Mouse (Mus musculus) c-Kit-positive CD71-positive TER-119-negative erythroid progenitor cells, embryonic 14.5 days (primary cell): Measurements from ENCODE around the gene Igfbp5.
A peak's percentile ranks its signal among the peaks of the same experiment; 100 is the strongest.

ENCODE experiments used
- DNase-seq: peaks from one replicate; pipeline ENCODE4 v3.0.0-alpha.2; 2013; ENCODE audit warnings: low read depth

Igfbp5 gene

DNA sequence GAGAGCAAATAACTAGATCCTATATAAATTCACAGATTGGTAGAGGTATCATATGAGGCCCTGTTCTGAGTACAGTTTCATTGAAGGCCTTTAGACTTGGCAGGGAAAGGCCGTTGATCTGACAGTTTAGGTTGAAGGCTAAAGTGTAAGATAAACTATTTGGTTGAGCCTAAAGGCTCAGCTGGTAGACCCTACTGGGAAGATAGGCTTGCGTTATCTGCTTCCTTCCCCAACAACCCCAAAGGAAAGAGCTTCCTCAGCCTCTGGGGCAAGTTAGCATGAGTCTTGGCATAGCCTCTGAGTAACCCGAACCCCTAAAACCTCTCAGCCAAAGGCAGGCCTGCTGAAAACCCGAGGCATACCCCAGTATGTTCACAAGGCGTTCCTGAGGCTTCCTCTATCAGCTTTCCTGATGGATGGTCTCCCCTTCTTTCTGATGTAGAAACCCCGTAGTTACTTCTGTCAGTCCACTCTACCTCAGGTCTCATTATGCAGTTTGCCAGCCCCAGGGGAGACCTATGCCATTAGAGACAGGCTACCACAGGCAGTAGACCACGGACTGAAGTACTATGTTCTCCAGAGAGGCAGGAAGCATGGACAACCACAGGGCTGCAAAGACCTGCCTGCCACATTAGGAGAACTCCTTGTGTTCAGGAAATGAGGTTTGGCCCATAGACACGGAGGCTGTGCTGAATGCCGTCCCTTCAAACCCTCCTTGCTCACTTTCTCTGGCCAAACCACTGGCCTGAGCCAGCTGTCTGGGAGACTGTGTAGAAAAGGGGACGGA lies 6.1 kb downstream of the Igfbp5 start:
- DNase-seq, result no peak

DNA sequence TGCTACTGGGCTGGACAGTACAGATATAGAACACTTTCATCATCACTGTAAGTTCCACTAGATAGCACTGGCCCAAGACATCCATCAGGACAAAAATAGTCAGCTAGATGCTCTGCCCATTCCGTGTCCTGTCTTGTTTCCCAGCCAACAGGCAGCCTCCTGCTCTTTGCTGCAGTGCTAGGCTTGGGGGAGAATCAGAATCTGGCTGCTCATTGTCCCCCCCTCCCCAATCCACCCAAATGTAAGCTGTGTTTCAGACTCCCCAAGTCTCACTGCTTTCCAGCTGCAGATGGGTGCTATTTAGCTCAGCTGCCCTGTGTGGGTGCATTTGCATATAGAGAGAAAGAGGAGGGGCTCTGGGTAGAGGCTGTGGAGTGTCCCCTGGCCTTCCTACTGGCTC lies 7.3 kb downstream of the Igfbp5 start:
- DNase-seq, result no peak

DNA sequence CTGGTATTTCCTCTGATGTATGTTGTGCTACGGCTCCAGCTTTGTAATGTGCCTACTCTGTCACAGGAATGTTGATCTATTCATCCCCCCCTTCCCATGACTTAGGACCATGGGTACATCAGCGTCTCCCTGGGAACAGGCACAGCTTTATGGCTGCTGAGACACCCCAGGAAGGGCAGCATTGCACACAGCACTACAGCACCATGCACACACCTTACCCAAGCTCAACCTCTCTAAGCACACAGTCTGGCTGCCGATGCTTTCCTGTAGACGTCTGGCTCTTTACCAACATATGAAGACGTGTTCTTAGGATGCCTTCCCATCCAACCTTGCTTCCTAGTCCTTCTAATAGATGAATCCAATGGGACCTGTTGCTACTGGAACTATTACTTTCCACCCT lies 8.3 kb downstream of the Igfbp5 start:
- DNase-seq, result no peak

DNA sequence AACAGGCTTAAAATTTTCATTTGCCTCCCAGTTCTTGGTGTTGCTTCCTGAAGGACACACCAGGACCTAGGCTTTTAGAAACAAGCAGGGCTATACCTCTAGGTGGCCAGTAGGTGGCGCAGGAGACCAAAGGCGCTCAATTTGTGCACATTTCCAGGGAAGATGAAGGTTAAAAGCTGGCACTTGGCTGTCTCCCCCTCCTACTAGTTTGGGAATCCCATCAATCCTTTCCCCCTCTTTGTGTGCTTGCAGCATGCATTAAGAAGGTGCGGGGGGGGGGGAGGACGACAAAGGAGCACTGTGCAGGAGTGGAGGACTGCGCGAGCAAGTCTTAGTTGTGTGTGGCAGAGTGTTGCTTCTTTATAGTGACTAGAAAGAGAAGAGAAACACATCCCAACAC lies 8.8 kb downstream of the Igfbp5 start:
- peak; percentile 37 for DNase-seq

DNA sequence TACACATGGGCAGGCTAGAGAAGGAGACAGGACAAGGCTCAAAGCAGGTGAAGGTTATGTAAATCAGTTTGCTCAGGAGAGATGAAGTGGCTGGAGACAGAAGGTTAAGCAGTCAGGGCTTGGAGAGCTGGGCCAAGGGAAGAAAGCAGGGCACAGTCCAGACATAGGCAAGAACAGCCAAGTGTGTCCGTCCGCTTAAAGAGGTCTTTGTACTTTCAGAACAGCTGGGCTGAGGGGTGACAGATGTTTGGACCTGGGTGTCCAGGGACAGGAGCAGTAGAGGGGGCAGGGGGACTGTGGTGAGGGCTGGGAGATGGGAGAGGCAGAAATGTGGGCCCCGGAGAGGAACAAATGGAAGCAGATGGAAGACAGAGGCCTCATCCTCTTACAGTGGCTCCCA lies 10.4 kb downstream of the Igfbp5 start:
- no peak for DNase-seq

DNA sequence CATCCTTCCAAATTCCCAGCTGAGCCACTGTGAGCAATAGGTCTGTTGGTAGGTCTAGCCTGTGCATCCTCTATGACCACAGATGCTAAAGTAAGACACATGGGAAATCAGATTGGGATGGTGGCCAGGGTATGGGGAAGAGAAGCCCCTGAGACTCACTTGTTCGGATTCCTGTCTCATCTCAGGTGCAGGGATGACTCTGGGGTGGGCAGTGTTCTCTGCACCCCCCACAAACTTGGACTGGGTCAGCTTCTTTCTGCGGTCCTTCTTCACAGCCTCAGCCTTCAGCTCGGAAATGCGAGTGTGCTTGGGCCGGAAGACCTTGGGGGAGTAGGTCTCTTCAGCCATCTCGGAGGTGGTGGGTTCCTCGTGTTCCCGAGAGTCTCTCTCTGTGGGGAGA lies 11.0 kb downstream of the Igfbp5 start:
- no peak for DNase-seq

DNA sequence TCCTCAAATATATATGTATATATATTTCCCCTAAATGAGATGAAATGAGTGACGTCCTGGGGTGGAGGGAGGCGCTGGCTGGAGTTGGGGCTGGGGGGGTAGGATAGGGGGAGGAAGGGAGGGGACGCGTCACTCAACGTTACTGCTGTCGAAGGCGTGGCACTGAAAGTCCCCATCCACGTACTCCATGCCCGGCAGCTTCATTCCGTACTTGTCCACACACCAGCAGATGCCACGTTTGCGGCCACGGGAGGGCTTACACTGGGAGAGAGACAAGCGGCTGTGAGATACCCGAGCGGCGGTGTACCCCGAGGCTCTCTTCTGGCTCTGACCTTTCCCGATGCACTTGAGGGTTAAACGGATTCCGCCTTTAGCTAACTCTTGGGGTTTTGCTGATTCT lies 12.4 kb downstream of the Igfbp5 start:
- no peak for DNase-seq

DNA sequence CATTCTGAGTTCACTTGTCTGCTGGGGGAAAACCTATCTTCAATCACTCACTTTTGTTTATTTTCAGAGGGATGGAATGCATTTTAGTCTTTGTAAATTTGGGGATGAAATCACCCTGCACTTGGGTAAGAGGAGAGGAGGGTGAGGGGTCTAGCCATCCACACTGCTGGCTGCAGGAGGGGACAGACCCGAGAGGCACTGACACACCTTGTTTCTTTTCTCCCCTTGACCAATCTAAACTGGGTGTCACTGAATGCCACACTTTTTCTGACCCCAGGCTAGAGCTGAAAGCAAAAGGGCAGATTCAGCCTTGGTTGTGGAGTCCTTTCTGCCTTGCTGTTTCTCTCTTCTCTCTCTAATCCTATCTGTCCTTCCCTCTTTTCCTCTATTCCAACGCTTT lies 13.0 kb downstream of the Igfbp5 start:
- no peak for DNase-seq

DNA sequence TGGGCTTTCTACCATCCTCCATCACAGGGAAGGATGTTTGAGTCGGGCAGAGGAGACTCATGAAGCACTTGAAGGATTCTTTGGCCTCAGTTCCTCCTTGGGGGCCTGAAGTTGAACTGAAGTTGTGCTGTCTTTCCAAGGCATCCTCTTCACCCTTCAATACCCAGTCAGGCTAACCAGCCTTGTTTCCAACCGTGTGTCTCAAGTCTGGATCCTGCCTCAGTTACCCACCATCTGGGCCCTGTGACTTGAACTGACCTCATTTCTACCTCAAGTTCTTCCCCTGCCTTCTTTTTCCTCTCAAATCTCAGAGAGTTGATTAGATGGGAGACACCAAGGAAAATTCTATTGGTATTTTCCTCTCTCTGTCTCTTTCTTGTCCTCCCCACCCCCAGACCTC lies 14.2 kb downstream of the Igfbp5 start:
- DNase-seq, result no peak

DNA sequence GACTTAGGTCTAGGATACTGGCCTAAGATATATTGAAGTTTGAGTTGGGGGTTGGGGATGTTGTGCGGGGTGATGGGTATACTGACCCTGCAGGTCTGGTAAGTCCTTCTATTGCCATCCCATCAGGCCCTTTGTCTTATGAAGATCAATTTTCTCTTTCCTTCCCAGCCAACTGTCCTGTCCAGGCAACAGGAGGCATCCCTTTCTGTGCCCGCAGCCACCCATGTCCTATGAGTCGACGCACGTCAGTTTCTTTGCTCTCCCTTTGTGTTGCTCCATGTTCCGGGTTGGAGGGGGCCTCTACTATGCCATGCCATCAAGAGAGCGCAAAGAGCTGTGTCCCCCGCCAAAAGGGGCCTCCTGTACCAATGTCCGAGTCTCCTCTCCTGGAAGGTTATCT lies 14.7 kb downstream of the Igfbp5 start:
- DNase-seq, result no peak

DNA sequence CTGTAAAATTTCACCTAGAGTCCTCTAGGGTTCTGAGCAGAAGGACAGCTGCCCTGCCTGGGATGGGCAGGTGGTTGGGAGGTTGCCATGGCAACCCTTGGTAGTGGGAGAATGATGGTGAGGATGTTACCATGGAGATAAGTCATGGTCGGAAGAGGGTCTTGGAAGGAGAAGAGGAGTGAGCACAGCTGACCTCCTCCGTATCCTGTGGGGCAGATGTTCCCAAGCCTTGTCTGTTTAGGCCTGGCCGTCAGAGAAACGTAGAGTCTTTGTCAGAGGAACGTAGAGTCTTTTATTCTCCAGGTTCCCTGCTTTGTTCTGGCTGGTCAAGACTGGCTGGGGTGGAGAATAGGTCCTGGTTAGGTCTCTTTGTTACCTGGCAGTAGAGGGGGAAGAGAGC lies 15.8 kb downstream of the Igfbp5 start:
- no peak for DNase-seq

DNA sequence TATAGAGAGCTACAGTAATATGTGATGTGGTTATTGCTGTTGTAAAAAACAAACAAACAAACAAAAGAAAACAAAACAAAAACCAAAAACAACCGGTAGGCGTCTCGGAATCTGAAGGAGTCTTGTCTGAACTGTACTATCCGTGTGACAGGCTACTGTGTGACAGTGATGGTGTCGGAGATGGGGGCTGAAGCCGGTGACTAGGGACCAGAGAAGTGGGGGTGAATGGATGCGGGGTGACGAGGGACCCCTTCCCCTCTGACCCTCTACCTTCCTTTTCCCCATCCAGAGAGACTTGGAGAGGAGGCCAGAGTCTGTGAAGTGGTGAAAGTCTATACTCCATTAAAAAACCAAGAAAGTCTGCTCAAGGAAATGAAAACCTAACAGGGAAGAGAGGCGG lies 16.4 kb downstream of the Igfbp5 start:
- DNase-seq, result no peak

DNA sequence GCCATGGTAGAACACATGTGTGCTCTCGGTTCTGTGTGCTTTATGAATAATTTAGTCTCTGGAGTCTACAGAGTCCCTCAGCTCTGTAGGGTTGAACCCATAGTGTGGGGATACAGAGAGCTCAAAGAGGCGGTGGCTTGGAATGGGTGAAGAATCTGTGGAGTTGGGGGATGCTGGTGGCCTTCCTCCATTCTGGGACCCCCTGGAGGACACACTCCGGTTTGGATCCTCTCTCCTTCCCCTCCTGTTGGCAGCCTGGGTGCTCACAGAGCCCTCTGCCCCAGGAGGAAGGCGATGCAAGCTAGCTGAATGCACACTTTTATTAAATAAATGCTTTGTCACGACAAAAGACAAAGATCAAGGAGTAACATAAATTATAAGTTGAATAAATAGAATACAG lies 17.1 kb downstream of the Igfbp5 start:
- no peak for DNase-seq

DNA sequence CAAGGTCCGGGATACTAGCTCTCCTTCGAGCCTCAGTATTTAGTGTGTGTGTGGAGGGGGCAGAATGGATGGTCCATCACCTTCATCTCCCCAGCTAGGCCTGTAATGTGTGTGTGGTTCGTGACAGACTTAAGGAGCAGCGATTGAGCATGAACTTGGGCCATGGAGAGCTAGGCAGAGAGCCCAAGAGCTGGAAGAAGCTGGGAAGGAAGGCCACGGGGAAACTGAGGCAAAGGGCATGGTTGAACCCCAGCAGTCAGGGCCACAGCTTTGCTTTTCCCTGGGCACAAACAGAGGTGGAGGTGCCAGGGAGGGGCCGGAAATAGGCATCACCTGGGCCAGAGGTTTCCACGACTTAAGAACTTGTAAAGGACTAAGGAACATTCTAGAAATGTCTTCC lies 17.5 kb downstream of the Igfbp5 start:
- DNase-seq, result no peak

DNA sequence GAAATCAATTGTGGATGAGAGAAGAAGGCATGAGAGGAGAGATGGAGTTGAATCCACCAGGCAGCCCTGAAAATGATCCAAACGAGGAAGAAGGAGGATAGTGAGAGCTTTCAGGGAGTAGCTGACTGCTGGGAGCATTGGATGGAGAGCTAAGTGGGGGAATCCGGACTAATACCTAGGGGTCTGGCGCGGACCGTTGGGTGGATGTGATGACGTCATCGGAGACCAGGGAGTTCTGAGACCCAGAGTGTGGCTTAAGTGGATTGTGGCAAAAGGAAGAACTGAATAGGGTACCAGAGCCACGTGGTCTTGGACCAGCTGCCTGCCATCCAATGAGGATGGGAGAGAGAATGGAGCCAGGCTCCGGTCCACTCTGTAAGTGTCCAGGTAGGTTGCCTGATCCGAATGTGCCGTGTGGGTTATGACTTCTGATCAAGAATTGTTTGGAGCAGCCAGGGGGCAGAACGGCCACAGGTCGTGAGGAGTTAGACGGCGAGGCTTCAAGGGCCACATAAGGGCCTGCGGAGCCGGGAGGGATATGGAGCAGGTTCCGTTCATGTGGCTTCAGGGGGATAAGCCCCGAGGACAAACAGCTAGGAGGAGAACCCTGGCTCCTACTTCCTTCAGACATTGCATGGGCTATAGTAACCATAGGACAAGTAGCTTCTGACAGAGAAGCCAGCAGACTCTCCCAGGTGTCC lies 18.3 kb downstream of the Igfbp5 start:
- no peak for DNase-seq

DNA sequence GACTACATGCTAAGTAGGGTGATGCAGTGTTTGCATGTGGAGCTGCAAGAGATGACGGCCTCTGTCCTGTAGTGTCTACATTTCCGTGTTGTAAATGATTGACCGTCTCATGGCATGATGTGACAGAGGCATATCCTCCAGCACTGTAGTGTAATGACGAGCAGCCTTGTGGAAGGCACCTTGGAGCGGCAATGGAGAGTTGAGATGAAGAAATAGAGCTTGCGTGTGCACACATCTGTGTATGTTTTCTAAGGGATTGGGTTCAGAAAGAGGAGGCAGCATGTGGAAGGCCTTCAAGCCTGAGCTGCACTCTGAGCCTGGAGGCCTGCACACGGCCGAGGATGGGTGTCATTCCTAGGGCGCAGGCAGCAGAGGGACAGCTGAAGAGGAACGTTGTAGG lies 19.0 kb downstream of the Igfbp5 start:
- DNase-seq, result no peak

DNA sequence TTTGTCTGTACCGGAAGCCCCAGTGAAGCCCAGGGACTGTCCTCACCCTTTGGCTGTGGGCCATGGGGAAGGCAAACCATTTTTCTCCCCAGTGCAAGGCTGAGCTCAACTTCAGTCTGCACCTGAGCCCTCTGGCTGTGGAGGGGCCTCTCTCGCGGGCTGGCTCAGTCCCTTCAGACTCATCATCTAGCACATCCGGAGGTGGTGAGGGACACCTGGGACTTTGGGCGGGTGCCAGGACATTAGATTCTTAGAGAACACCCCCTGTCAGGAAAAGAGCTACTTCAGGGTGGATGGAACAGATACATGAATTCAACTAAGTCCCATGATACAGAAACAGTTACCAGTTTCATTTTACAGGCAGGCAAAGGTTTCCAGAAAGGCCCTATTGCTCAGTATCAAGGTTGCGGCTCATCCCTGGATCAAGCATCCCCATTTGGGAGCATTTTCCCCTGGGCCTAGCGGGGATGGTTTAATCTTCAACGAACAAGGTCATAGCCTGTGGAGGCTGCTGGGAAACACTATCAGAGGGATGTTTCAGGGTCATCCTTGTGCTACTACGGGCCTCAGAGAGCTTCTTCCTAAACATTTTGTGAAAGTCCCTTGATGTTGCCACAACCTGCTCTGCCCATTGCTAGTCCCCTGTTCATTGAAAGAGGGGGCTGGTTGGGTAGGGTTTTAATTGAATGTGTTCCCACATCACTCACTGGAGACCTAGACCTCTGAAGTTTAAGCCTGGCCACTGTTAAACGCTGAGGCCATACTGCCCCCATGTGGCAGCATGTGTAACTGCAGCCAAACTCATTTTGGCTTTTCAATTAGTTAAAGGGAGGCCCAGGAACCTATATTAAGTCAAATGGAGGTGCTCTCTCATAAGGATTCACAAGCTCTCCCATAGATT lies 20.1 kb downstream of the Igfbp5 start:
- peak; percentile 31 for DNase-seq

DNA sequence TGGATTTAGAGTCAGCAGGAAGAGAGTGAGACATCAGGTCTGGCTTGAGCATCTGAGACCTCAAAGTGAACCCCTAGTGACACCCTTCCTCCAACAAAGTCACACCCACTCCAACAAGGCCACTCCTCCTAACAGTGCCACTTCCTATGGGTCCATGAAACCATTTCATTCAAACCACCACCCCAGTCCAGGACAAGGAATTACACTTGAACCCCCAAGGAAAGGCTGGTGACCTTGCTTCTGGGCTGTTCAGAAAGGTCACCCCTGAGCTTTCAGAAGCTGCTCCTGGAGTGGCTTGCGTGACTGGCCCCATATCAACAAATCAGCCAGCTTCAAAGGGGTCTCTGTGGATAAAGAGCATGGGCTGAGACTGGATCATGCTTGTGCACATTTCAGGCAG lies 20.9 kb downstream of the Igfbp5 start:
- DNase-seq, result no peak

DNA sequence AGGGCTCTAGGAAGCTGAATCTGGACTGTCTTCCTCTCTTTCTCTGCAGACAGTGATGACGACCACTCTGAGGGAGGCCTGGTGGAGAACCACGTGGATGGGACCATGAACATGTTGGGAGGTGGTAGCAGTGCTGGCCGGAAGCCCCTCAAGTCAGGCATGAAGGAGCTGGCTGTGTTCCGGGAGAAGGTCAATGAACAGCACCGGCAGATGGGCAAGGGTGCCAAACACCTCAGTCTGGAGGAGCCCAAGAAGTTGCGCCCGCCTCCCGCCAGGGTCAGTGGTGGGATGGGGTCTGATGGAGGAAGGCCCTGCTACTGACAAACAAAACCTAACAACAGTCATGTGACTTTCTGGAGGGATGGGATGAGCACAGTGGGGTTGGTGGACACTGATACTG lies 25.6 kb downstream of the Igfbp5 start:
- DNase-seq, result no peak

DNA sequence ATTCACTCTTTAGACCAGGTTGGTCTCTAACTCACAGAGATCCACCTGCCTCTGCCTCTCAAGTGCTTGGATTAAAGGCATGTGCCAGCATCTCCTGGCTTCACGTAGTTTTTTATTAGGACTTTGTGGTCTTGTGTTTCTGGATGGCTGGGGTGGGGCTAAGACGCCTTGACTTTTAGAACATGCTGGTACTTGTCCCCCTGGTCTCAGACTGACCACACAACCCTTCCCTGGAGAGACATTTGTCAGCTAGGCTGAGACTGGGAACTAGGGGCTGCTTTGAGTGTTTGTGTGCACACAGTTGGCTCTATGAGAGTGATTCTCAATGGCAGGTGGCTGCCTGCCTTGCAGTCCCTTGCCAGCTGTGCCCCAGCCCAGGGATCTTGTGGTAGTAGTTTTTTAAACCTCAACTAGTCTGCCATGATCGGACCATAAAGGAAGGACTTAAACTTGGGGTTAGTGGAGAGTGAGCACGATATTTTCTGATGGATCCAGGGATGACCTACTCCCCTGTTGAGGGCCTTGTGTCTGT lies 26.8 kb downstream of the Igfbp5 start:
- no peak for DNase-seq

DNA sequence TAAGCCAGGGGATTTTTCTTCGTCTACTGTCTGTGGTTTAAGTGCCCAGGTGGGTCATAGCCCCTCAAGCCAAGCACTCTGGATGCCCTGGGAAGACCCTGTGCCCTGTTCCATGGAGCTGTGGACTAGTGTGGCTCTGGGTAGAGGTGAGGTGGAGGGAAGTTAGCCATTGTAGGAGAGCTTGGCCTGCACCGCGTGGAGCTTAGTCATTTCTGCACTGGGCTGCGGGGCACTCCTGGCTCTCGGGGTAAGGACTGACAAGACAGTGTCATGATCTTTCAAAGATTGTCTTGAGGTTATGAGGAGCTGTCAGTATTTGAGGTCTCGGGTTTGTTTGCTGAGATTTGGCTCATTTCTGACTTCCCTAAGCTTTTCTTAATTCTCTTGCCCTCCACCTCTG lies 30.0 kb downstream of the Igfbp5 start:
- no peak for DNase-seq

DNA sequence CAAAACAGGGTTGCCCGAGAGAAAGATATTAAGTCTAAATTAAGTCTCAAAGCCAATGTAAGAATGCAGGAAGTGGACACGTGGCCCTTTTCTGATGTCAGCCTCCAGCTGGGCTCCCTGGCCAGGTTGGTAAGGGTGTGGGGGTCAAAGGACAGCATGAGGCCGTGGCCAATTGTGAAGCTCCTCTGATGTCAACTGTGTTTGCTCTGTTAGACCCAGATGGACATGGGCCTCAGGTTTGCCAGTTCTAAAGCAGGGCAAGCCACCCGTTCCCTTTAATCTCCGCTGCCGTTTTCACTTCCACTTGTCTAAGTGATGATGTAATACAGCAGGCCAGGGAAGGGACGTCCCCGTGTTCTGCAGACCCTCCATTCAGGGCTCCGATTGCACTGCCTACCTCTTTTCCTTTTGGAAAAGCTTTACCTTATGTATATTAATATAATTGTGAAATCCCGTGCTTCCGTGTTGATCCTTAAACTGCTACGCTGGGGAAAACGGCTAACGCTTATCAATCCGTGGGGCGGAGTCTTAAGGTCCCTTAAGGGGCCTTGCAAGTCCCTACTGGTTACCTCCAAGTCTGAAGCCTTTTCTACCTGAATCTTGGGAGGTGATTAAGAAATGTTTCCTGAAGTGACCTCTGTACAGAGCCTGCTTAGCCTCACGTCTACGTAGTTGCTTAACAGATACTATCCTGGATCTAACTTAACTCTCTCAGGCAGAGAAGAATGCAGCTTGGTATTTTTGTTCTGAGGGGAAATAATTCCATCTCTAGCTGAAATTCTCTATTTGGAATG lies 31.8 kb downstream of the Igfbp5 start:
- no peak for DNase-seq
